In genomic region chr19:17498586-17499235, GRCm38 (mm10) we compare ENCODE assay signal across 17 mouse cellular contexts.
DNase-seq lines count a peak whose midpoint lies in the region; ATAC-seq lines count a peak whose summit lies in the region.
"Had no signal": no experiment of that assay in that cellular context is flagged by ENCODE, and none has a peak within 500 bp of the region (broad histone marks: within the 10 kb centered on the region; RNA-seq: fewer than 3 reads in every experiment).

No protein-coding gene starts in this region.

- H3K27me3 ChIP-seq in heart, embryonic 12.5 days (replicated peaks): no peaks in the 10 kb centered on the region
- no peaks in the 10 kb centered on the region for H3K27me3 ChIP-seq in lung, embryonic 16.5 days (ENCODE audit: control insufficient read depth, insufficient read depth, low read depth, low read length)
- no peaks in the 10 kb centered on the region for H3K27me3 ChIP-seq in forebrain, embryonic 15.5 days
- H3K27me3 ChIP-seq: liver, embryonic 13.5 days had no signal

- H3K9ac ChIP-seq in heart, embryonic 12.5 days: no peak overlapping the region
- no peak overlapping the region for H3K9ac ChIP-seq in lung, embryonic 16.5 days (ENCODE audit: low read length)
- H3K9ac ChIP-seq in forebrain, embryonic 15.5 days (replicated peaks): no peak overlapping the region
- H3K9ac ChIP-seq: liver, embryonic 13.5 days had no signal

- no peaks in the 10 kb centered on the region for H3K9me3 ChIP-seq in heart, embryonic 12.5 days (replicated peaks)
- no peaks in the 10 kb centered on the region for H3K9me3 ChIP-seq in lung, embryonic 16.5 days (ENCODE audit: control insufficient read depth, low read length)
- H3K9me3 ChIP-seq in forebrain, embryonic 15.5 days: no peaks in the 10 kb centered on the region
- H3K9me3 ChIP-seq: forebrain, embryonic 10.5 days; liver, embryonic 13.5 days had no signal

- H3K27ac ChIP-seq in heart, embryonic 12.5 days (ENCODE audit: poor library complexity, severe bottlenecking): no peak overlapping the region
- no peak overlapping the region for H3K27ac ChIP-seq in lung, embryonic 16.5 days (ENCODE audit: low read length)
- no peak overlapping the region for H3K27ac ChIP-seq in forebrain, embryonic 15.5 days (replicated peaks)
- H3K27ac ChIP-seq: forebrain, embryonic 10.5 days; hindbrain, postnatal 0 days; kidney, postnatal 0 days; left cerebral cortex, adult 2 months; liver, embryonic 13.5 days had no signal

- WGBS in heart, embryonic 12.5 days: 77% methylated on average over 7 of the region's 7 CpGs
- 69% methylated on average over 7 of the region's 7 CpGs for WGBS in lung, embryonic 16.5 days
- WGBS in forebrain, embryonic 15.5 days: 84% methylated on average over 7 of the region's 7 CpGs

- no peak overlapping the region for H3K4me3 ChIP-seq in heart, embryonic 12.5 days
- H3K4me3 ChIP-seq in lung, embryonic 16.5 days (ENCODE audit: low read length): no peak overlapping the region
- no peak overlapping the region for H3K4me3 ChIP-seq in forebrain, embryonic 15.5 days
- H3K4me3 ChIP-seq: forebrain, embryonic 10.5 days; left cerebral cortex, adult 2 months; liver, embryonic 13.5 days had no signal

- H3K4me2 ChIP-seq in heart, embryonic 12.5 days: no peak overlapping the region
- no peak overlapping the region for H3K4me2 ChIP-seq in lung, embryonic 16.5 days (ENCODE audit: low read depth, low read length)
- H3K4me2 ChIP-seq in forebrain, embryonic 15.5 days (replicated peaks): no peak overlapping the region
- H3K4me2 ChIP-seq: liver, embryonic 13.5 days; midbrain, embryonic 11.5 days had no signal

- no peak for ATAC-seq in heart, embryonic 12.5 days (ENCODE audit: insufficient number of reproducible peaks, low FRiP score)
- peak; percentile 76 for ATAC-seq in lung, embryonic 16.5 days (ENCODE audit: low read depth)
- ATAC-seq in inflammation-experienced regulatory T-cells, adult 6 months: no peak
- no peak for ATAC-seq in forebrain, embryonic 15.5 days (replicated peaks)
- ATAC-seq: hindbrain, postnatal 0 days had no signal

- H3K36me3 ChIP-seq in heart, embryonic 12.5 days: no peaks in the 10 kb centered on the region
- no peaks in the 10 kb centered on the region for H3K36me3 ChIP-seq in lung, embryonic 16.5 days (ENCODE audit: control insufficient read depth, insufficient read depth, low read length)
- no peaks in the 10 kb centered on the region for H3K36me3 ChIP-seq in forebrain, embryonic 15.5 days
- H3K36me3 ChIP-seq: forebrain, embryonic 10.5 days; liver, embryonic 13.5 days had no signal

- no peaks in the 10 kb centered on the region for H3K4me1 ChIP-seq in heart, embryonic 12.5 days (replicated peaks)
- no peaks in the 10 kb centered on the region for H3K4me1 ChIP-seq in lung, embryonic 16.5 days (replicated peaks; ENCODE audit: control insufficient read depth, insufficient read depth, low read length)
- no peaks in the 10 kb centered on the region for H3K4me1 ChIP-seq in forebrain, embryonic 15.5 days
- H3K4me1 ChIP-seq: forebrain, embryonic 10.5 days; liver, embryonic 13.5 days had no signal

- DNase-seq in heart, adult 18-20 months: peak; percentile 63 to 80
- DNase-seq in adipocyte (ENCODE audit: low spot score): peak; percentile 43
- DNase-seq in fibroblast of lung, adult 2 months (ENCODE audit: low read depth): peak; percentile 49
- no peak for DNase-seq in layer of hippocampus, postnatal 10 days (ENCODE audit: low spot score in 2 of 2)
- DNase-seq: cerebellum, adult 9-10 months; liver, embryonic 13.5 days; retina, postnatal 1 day; thymus, postnatal 25 days had no signal

Comparison
In these comparisons a context has a peak if more than half of its experiments do, and no peak if none do; other contexts are left out.
1. DNase-seq: peak in heart, adult 18-20 months (2 of 2), adipocyte (single experiment) and fibroblast of lung, adult 2 months (single experiment); none in layer of hippocampus, postnatal 10 days (0 of 2).